Mouse (Mus musculus) brain, embryonic 18.5 days (tissue): ENCODE data around the gene Gucy2d.

ENCODE experiments used
- DNase-seq: peaks from one replicate; pipeline ENCODE4 v3.0.0-alpha.2; 2012; ENCODE audit warnings: low read depth, low spot score

Gene Gucy2d

DNA sequence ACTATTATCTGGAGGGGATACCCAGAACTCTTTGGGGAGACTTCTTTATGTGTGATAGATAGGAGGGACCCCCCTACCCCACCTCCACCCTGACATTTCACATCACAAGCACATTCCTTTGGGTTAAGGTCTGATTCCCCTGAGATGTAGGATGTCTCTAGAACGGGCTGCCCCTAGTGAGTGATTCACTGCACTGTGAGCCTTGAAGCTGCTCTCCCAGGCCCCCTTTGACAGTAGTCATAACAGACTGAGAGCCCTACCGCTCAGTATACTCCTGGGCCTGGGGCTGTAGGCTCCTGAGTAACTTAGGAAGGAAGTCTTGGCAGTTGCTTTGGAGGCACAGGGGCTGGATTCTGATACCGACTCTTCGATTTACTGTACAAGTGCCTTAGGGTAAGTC is 50.1 kb downstream of the Gucy2d start:
- DNase-seq, result no peak

GRCm38 (mm10) chr7:98490911-98491310 is 50.7 kb downstream of the Gucy2d start:
- DNase-seq, result no peak

- no peak for DNase-seq
These were observed 51.4 kb downstream of the Gucy2d start for GRCm38 (mm10) chr7:98491451-98492200.

GRCm38 (mm10) chr7:98492331-98492730 is 52.1 kb downstream of the Gucy2d start:
- DNase-seq, result no peak

GRCm38 (mm10) chr7:98493307-98493706 is 53.1 kb downstream of the Gucy2d start:
- DNase-seq, result no peak

DNA sequence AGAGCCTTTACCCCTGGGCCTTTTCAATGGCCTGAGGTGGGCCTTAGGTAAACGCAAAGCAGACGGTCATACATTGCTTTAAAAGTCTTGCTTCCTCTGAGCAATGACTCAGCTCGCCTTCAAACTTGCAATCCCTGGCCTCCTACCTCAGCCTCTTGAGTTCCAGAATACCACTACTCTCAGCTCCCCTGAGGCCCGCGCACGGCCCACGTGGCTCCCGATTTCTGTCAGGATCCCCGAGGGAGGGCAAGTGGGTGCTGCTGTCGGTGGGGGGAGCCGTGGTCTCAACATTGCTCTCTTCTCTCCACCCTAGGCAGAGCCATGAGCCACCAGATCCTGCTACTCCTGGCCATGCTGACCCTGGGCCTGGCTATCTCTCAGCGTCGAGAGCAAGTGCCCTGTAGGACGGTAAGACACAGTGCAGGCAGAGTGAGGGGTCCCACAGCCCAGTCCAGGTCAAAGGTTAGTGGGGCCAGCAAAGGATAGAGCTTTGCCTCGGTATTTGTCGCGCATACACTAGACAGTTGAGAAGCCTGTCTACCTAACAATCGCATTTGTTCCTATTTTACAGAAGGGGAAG is 53.8 kb downstream of the Gucy2d start:
- DNase-seq, result no peak

DNA sequence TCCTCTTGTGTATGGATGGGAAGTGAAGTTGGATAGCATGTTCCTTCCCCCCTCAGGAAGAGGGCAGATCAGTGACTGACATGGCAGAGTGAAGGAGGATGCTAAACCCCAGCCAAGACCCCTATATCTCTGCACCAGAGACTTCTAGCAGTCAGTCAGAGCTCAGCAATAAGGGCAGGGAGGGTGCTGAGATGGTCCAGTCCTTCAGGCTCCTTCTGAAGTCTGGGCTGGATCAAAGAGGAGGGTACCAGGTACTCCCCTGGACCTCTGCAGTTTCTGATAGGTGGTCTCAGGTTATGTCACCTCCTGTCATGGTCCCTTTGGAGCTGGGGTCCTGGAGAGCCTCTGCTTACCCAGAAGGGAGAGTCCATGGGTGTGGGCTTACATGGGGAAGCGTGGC is 55.4 kb downstream of the Gucy2d start:
- DNase-seq, result no peak

DNA sequence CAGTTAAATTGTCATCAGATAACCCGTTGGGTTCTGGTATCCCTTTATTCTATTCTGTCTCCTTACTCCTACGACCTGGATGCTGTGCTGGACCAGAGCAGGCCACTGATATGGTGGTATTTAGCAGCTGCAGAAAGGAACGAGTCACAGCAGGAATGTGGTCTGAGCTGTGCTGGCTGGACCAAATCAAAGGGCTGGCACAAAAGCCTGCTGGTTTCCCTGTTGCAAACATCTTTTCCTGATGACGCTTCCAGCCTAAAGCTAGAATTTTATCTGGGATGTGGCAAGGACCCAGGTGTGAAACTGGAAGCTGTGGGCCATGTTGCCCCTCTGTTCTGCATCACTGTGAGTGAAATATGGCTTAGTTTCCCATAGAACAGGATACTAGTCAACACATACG is 57.2 kb downstream of the Gucy2d start:
- no peak for DNase-seq

- DNase-seq, result no peak
These were observed 57.9 kb downstream of the Gucy2d start for GRCm38 (mm10) chr7:98498101-98498500.

- no peak for DNase-seq
These were observed 58.7 kb downstream of the Gucy2d start for GRCm38 (mm10) chr7:98498656-98499560.

GRCm38 (mm10) chr7:98499561-98500292 is 59.5 kb downstream of the Gucy2d start:
- DNase-seq, result no peak

DNA sequence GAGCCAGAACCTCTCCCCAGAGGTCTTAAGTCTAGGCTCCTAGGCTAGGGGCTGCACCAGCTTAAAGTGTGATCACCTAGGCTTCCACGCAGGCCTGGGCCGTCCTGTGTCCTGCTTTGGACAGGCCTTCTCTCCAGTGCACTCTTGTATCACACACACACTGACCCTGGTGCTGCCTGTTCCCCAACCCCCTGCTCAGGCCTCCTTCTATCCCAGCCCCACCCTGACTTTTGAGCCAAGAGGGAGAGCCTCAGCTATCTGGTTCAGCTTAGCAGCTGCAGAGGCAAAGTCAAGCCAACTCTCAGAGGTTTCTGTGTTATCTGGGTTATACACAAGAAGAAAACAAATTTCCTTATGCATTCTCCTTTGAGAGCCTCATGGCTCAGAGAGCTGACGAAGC is 60.3 kb downstream of the Gucy2d start:
- no peak for DNase-seq

DNA sequence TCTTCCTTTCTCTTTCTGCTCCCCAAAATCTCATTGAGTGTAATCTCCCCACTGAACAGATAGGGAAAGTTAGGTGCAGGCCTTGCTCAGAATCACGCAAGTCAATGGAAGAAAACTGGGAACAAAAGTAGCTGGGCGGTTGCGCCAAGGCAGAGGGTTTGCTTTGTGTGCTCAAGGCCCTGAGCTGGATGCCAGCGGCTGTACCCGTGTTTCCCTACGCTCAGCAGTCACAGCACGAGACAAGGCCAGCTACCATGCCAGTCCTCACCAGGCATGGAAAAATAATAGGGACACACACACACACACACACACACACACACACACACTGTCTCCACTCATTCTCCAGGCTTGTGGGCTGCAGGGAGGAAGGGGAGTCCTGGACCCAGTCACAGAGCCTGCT is 60.9 kb downstream of the Gucy2d start:
- no peak for DNase-seq

GRCm38 (mm10) chr7:98502921-98503320 is 62.7 kb downstream of the Gucy2d start:
- DNase-seq, result no peak

GRCm38 (mm10) chr7:98503951-98504647 is 63.9 kb downstream of the Gucy2d start:
- DNase-seq, result no peak

DNA sequence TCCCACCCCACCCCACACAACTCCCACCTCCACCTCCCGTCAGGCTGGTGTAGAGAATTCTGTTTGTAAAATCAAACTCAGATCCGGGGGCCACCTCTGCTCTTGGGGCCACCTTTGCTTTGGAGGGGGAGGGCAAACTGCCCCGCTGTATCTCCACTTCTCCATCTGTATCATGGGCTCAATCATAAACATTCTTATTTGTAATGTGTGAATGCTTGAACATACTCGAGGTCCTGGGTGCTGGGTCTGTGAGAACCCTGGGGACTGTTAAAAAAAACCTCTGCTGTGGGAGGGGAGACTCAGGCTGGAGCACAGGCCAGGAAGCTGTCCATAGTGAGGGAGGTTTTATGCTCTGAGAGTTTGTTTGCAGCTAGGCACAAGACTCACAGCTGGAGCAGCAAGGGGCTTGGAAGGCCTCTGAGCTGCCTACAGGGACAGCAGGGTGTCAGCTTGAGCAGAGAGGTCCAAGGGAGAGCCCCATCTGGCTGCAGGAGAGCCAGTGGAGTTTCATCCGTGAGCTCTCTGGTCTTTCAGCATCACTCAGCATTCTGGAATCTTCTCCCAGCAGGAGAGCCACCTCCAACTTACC is 64.6 kb downstream of the Gucy2d start:
- no peak for DNase-seq

DNA sequence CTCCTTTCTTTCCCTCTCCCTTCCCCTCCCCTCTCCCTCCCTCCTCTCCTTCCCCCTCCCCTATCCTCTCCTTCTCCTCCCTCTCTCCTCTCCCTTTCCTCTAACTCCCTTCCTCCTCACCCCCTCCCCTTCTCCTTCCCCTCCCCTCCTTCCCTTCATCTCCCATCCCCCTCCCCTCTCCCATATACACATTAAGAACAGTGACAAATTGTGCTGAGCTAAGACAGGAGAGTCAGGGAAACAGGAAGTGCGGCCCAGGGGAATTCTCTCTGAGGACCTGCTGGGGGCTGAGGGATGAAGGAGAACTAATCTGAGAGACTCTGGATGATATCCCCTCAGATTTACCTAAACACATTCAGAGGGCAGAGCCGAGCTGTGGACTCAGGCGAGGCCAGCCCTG is 65.4 kb downstream of the Gucy2d start:
- no peak for DNase-seq

GRCm38 (mm10) chr7:98510961-98511958 is 71.0 kb downstream of the Gucy2d start:
- DNase-seq, result no peak

- no peak for DNase-seq
These were observed 73.0 kb downstream of the Gucy2d start for GRCm38 (mm10) chr7:98513251-98513650.

- no peak for DNase-seq
These were observed 82.4 kb downstream of the Gucy2d start for GRCm38 (mm10) chr7:98522576-98522975.
